Mouse (Mus musculus) kidney, postnatal 0 days (tissue): Measurements from ENCODE around the gene Mst1. TPM values are rescaled to one million over a fixed set of nuclear protein-coding genes. Genes with fewer than 3 reads are reported as not detected.
A peak's percentile ranks its signal among the peaks of the same experiment; 100 is the strongest.

Experiments
- ATAC-seq: fragments of 200-750 bp; cut with Nextera tagmentation; replicated peaks from 2 replicates; pipeline ENCODE4 v1.8.0; 2017; ENCODE audit warnings: low read depth, moderate number of reproducible peaks, moderate TSS enrichment, moderate library complexity; ENCODE audit not compliant: low FRiP score
- DNase-seq: peaks from one replicate; pipeline ENCODE4 v3.0.0-alpha.2; 2016; ENCODE audit warnings: low spot score
- H3K27ac ChIP-seq: fragments of 300-500 bp; sonication (generic); 2 replicates; pipeline ENCODE4 v1.5.1; 2014; ENCODE audit warnings: mild to moderate bottlenecking
- H3K27me3 ChIP-seq: fragments of 300-500 bp; sonication (generic); 2 replicates; pipeline ENCODE4 v1.6.1; 2014; ENCODE audit warnings: low read length, mixed read lengths; ENCODE audit not compliant: insufficient read depth
- H3K36me3 ChIP-seq: fragments of 300-500 bp; sonication (generic); 2 replicates; pipeline ENCODE4 v1.6.1; 2014; ENCODE audit warnings: low read length, mixed read lengths; ENCODE audit not compliant: insufficient read depth
- H3K4me1 ChIP-seq: fragments of 300-500 bp; sonication (generic); replicated peaks from 2 replicates; pipeline ENCODE4 v1.6.1; 2014; ENCODE audit warnings: antibody characterized with exemption, low read length, mixed read lengths; ENCODE audit not compliant: insufficient read depth
- H3K4me2 ChIP-seq: fragments of 300-500 bp; sonication (generic); 2 replicates; pipeline ENCODE4 v1.6.1; 2014; ENCODE audit warnings: mild to moderate bottlenecking, low read length, moderate library complexity, mixed read lengths
- H3K4me3 ChIP-seq: fragments of 300-500 bp; sonication (generic); replicated peaks from 2 replicates; pipeline ENCODE4 v1.5.1; 2014; ENCODE audit warnings: low read depth, low read length
- H3K9ac ChIP-seq: fragments of 300-500 bp; sonication (generic); 2 replicates; pipeline ENCODE4 v1.6.1; 2014; ENCODE audit warnings: low read depth, low read length
- H3K9me3 ChIP-seq: fragments of 300-500 bp; sonication (generic); replicated peaks from 2 replicates; pipeline ENCODE4 v1.6.1; 2016; ENCODE audit warnings: low read length, inconsistent platforms, mixed read lengths
- CTCF ChIP-seq: IDR thresholded peaks from 2 replicates; pipeline ENCODE4 v1.5.1; 2016; ENCODE audit warnings: antibody characterized with exemption, low read depth, mild to moderate bottlenecking, moderate library complexity
- WGBS: fragments of 180-500 bp; shearing (Covaris S2); extraction: QIAGEN DNeasy Blood & Tissue Kit; methylation state at CpG from one replicate; pipeline ENCODE4 v1.1.7; 2014; 5-methylcytosine and 5-hydroxymethylcytosine counted together
- polyA plus RNA-seq: library from polyadenylated mRNA; unstranded; fragments of >200 nt; fragmentation: Nextera tagmentation; extraction: Ambion mirVana; gene quantifications from 2 replicates; pipeline ENCODE4 v1.2.1, GENCODE M21; 2015

Mst1 gene
- polyA plus RNA-seq, 1 experiment from 2014 or later, result 0.39 TPM

- no peaks in the 10 kb centered on the region for H3K27me3 ChIP-seq
- peak overlapping the region; percentile 55 for H3K4me3 ChIP-seq
- H3K9me3 ChIP-seq, result no peaks in the 10 kb centered on the region
- TF ChIP-seq CTCF, result no peak
- peaks cover 33% of the 10 kb centered on the region; the same call in 1 of the 2 replicates for H3K36me3 ChIP-seq
- peak overlapping the region; percentile 81 for H3K4me2 ChIP-seq
- WGBS, result 37% methylated on average over 17 of the region's 17 CpGs
- H3K27ac ChIP-seq, result peak overlapping the region; percentile 26; the same call in 1 of the 2 replicates
- H3K4me1 ChIP-seq, result peaks cover 10% of the 10 kb centered on the region; the same call in 1 of the 2 replicates
- no peak for ATAC-seq
- 0 out of 2 replicates have a peak overlapping the region, but pooled peaks have one; percentile 1 for H3K9ac ChIP-seq
- no peak for DNase-seq
Measured at GRCm38 (mm10) chr9:108047601-108048565, 32.4 kb upstream of the Mst1 start.

- Histone ChIP-seq H3K4me1 (peaks cover 14% of the 10 kb centered on the region; the same call in 1 of the 2 replicates), H3K9me3 (no peaks in the 10 kb centered on the region), H3K27me3 (no peaks in the 10 kb centered on the region), H3K4me2 (peak overlapping the region; percentile 81), H3K9ac (peak overlapping the region; percentile 24; the same call in 1 of the 2 replicates), H3K27ac (peak overlapping the region; percentile 26; the same call in 1 of the 2 replicates), H3K4me3 (peak overlapping the region; percentile 55), H3K36me3 (peaks cover 32% of the 10 kb centered on the region; the same call in 1 of the 2 replicates)
- WGBS, result under 1% methylated on average over 19 of the region's 19 CpGs
- DNase-seq (peak; percentile 46), ATAC-seq (peak; percentile 0; the same call in 1 of the 2 replicates)
- no peak for TF ChIP-seq CTCF
Measured at GRCm38 (mm10) chr9:108048566-108048955, 31.7 kb upstream of the Mst1 start.

- no peak for TF ChIP-seq CTCF
- Histone ChIP-seq H3K36me3 (peaks cover 32% of the 10 kb centered on the region; the same call in 1 of the 2 replicates), H3K4me2 (peak within 1 kb of the TSS; percentile 81), H3K9ac (peak within 1 kb of the TSS; percentile 65), H3K27ac (peak within 1 kb of the TSS; percentile 67), H3K4me3 (peak within 1 kb of the TSS; percentile 55), H3K27me3 (no peaks in the 10 kb centered on the region), H3K9me3 (no peaks in the 10 kb centered on the region), H3K4me1 (peaks cover 14% of the 10 kb centered on the region; the same call in 1 of the 2 replicates)
- ATAC-seq (peak; percentile 92), DNase-seq (peak; percentile 99)
- under 1% methylated on average over 39 of the region's 39 CpGs for WGBS
Measured at GRCm38 (mm10) chr9:108049016-108049455, 31.2 kb upstream of the Mst1 start, which contains the start of gene Gmppb. Gene Gmppb, plus strand, starts transcription at chr9:108049242.

GRCm38 (mm10) chr9:108049561-108050251, 30.5 kb upstream of the Mst1 start:
- peak overlapping the region; percentile 67 for H3K27ac ChIP-seq
- WGBS, result 40% methylated on average over 15 of the region's 15 CpGs
- no peak for TF ChIP-seq CTCF
- DNase-seq (no peak), ATAC-seq (peak; percentile 8; the same call in 1 of the 2 replicates)
- H3K9me3 ChIP-seq, result no peaks in the 10 kb centered on the region
- peak overlapping the region; percentile 65 for H3K9ac ChIP-seq
- no peaks in the 10 kb centered on the region for H3K27me3 ChIP-seq
- H3K36me3 ChIP-seq, result peaks cover 30% of the 10 kb centered on the region; the same call in 1 of the 2 replicates
- H3K4me3 ChIP-seq, result peak overlapping the region; percentile 55
- peak overlapping the region; percentile 81 for H3K4me2 ChIP-seq
- peaks cover 14% of the 10 kb centered on the region; the same call in 1 of the 2 replicates for H3K4me1 ChIP-seq

- no peak for TF ChIP-seq CTCF
- Histone ChIP-seq H3K27me3 (no peaks in the 10 kb centered on the region), H3K27ac (no peak overlapping the region), H3K9me3 (no peaks in the 10 kb centered on the region), H3K4me1 (peaks cover 14% of the 10 kb centered on the region; the same call in 1 of the 2 replicates), H3K4me3 (no peak overlapping the region), H3K36me3 (peaks cover 28% of the 10 kb centered on the region), H3K9ac (no peak overlapping the region), H3K4me2 (no peak overlapping the region)
- DNase-seq (no peak), ATAC-seq (no peak)
- WGBS, result 93% methylated on average over 15 of the region's 15 CpGs
Measured at GRCm38 (mm10) chr9:108051184-108051930, 28.9 kb upstream of the Mst1 start.
